Comparison of ENCODE assay signal across 9 mouse cellular contexts in the genomic region with DNA sequence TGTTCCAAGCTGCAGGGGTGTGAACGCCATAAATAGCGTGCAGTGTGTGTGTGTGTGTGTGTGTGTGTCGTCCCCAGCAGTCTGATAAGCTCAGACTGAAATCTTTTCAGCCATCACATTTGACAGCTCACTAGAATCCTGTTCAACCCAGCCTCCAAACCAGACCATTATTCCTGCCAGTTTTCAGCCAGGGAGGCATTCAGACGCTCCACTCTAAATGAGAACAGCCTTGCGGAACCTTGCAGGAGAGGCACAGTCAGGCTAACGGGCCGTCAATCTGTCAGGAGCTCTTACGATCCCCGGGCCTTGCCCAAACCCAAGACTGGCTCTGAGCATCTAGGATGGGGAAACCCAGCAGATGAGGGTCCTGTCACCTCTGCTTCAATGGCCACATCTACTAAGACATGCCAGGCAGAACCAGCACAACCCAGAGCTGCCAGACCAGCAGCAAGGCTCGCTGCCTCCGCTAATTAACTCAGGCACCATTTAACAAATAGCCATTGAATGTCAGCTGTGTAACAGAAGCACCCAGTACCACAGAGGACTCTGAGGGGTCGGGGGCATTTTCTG.
DNase-seq lines count a peak whose midpoint lies in the region; ATAC-seq lines count a peak whose summit lies in the region.
"Had no signal": no experiment of that assay in that cellular context is flagged by ENCODE, and none has a peak within 500 bp of the region (broad histone marks: within the 10 kb centered on the region; RNA-seq: fewer than 3 reads in every experiment).

No protein-coding gene starts in this region.

- intact Hi-C loops in gastrocnemius, postnatal 36 days (cut with DNase I): no loop called here

- H3K27me3 ChIP-seq in limb, embryonic 11.5 days (ENCODE audit: control insufficient read depth, insufficient read depth, low read length): no peaks in the 10 kb centered on the region

- peak; percentile 20 for DNase-seq in kidney, adult 11 months
- no peak for DNase-seq in kidney, postnatal 14 days
- peak; percentile 38 for DNase-seq in limb, embryonic 11.5 days (ENCODE audit: low spot score)
- DNase-seq in right cerebral cortex, postnatal 25 days: peak; percentile 23
- no peak for DNase-seq in gastrocnemius, postnatal 36 days
- no peak for DNase-seq in lung, postnatal 4 days
- DNase-seq in adipocyte (ENCODE audit: low spot score): no peak

- ATAC-seq in frontal cortex, adult (ENCODE audit: low TSS enrichment): peak; percentile 79
- ATAC-seq in limb, embryonic 11.5 days (ENCODE audit: insufficient number of reproducible peaks, low FRiP score, low TSS enrichment, low read depth): no peak

- no peaks in the 10 kb centered on the region for H3K9me3 ChIP-seq in limb, embryonic 11.5 days (ENCODE audit: control insufficient read depth, low read length)

- 30% methylated on average over 12 of the region's 12 CpGs for WGBS in limb, embryonic 11.5 days

- H3K4me1 ChIP-seq in limb, embryonic 11.5 days (ENCODE audit: control insufficient read depth, insufficient read depth, low read length): peaks cover 12% of the 10 kb centered on the region

- H3K4me2 ChIP-seq in limb, embryonic 11.5 days (ENCODE audit: low read depth, severe bottlenecking): no peak overlapping the region; the same call in 1 of the 2 replicates

- H3K27ac ChIP-seq in limb, embryonic 11.5 days (replicated peaks; ENCODE audit: low read depth, low read length): no peak overlapping the region
- H3K27ac ChIP-seq: liver, embryonic 14.5 days had no signal

- 0 out of 2 replicates have a peak overlapping the region, but pooled peaks have one; percentile 24 for H3K9ac ChIP-seq in limb, embryonic 11.5 days (ENCODE audit: low read length)
- H3K9ac ChIP-seq: liver, embryonic 14.5 days had no signal

- H3K4me3 ChIP-seq in limb, embryonic 11.5 days (ENCODE audit: low read depth, low read length): no peak overlapping the region

- no peaks in the 10 kb centered on the region for H3K36me3 ChIP-seq in limb, embryonic 11.5 days (ENCODE audit: control insufficient read depth, insufficient read depth, low read length)

Comparison
In these comparisons a context has a peak if more than half of its experiments do, and no peak if none do; other contexts are left out.
1. DNase-seq: peak in kidney, adult 11 months (single experiment), limb, embryonic 11.5 days (single experiment) and right cerebral cortex, postnatal 25 days (single experiment); none in kidney, postnatal 14 days (single experiment), gastrocnemius, postnatal 36 days (0 of 2), lung, postnatal 4 days (0 of 2) and adipocyte (single experiment).